Mouse (Mus musculus) erythroblast, embryonic 14.5 days (primary cell): ENCODE measurements around the gene Fhl3. TPM values are rescaled to one million over a fixed set of nuclear protein-coding genes. Genes with fewer than 3 reads are reported as not detected.

Source experiments
- H3K27me3 ChIP-seq: 2 replicates; pipeline ENCODE4 v1.6.1; 2012; ENCODE audit warnings: inconsistent platforms; ENCODE audit not compliant: control insufficient read depth
- H3K36me3 ChIP-seq: 2 replicates; pipeline ENCODE4 v1.6.1; 2012; ENCODE audit warnings: mild to moderate bottlenecking, inconsistent platforms; ENCODE audit not compliant: control insufficient read depth
- H3K4me1 ChIP-seq: 2 replicates; pipeline ENCODE4 v1.6.1; 2012; ENCODE audit warnings: inconsistent platforms; ENCODE audit not compliant: control insufficient read depth
- H3K4me3 ChIP-seq: replicated peaks from 2 replicates; pipeline ENCODE3; 2012; ENCODE audit warnings: moderate library complexity, mild to moderate bottlenecking, inconsistent platforms
- H3K9me3 ChIP-seq: 2 replicates; pipeline ENCODE4 v1.6.1; 2012; ENCODE audit warnings: low read length, inconsistent platforms, mixed read lengths; ENCODE audit not compliant: control insufficient read depth
- GATA1 ChIP-seq: IDR thresholded peaks from 2 replicates; pipeline ENCODE4 v1.6.1; 2012; ENCODE audit warnings: low read length, inconsistent platforms, mixed read lengths
- TAL1 ChIP-seq: IDR thresholded peaks from 3 replicates; pipeline ENCODE4 v1.6.1; 2012; ENCODE audit warnings: low read length, inconsistent platforms, mixed read lengths
- polyA plus RNA-seq: library from polyadenylated mRNA; stranded (reverse); fragments of >175 nt; gene quantifications from 2 replicates; pipeline ENCODE4 v1.2.3, GENCODE M21; 2012

Fhl3 gene
- polyA plus RNA-seq, 1 experiment, result 0.05 TPM

- H3K36me3 ChIP-seq, result peaks cover 42% of the 10 kb centered on the region
- TF ChIP-seq TAL1 (no peak), GATA1 (no peak)
- H3K9me3 ChIP-seq, result no peaks in the 10 kb centered on the region
- H3K27me3 ChIP-seq, result no peaks in the 10 kb centered on the region
- H3K4me1 ChIP-seq, result peaks cover 58% of the 10 kb centered on the region
- H3K4me3 ChIP-seq, result peak within 1 kb of the TSS; percentile 99
Measured at GRCm38 (mm10) chr4:124714545-124715481, 14.3 kb downstream of the Fhl3 start, which contains the start of gene Sf3a3. Sf3a3 (plus strand) TSS chr4:124714776.

- H3K9me3 ChIP-seq, result no peaks in the 10 kb centered on the region
- peaks cover 21% of the 10 kb centered on the region for H3K4me1 ChIP-seq
- H3K36me3 ChIP-seq, result peaks cover 84% of the 10 kb centered on the region
- H3K27me3 ChIP-seq, result no peaks in the 10 kb centered on the region
- no peak overlapping the region for H3K4me3 ChIP-seq
- TF ChIP-seq GATA1, result no peak
- TF ChIP-seq TAL1, result no peak
Measured at GRCm38 (mm10) chr4:124719101-124719500, 18.6 kb downstream of the Fhl3 start.

GRCm38 (mm10) chr4:124726121-124726520 is 25.6 kb downstream of the Fhl3 start:
- H3K36me3 ChIP-seq, result peaks cover 100% of the 10 kb centered on the region
- H3K4me3 ChIP-seq, result no peak overlapping the region
- no peaks in the 10 kb centered on the region for H3K9me3 ChIP-seq
- TF ChIP-seq GATA1 (no peak), TAL1 (no peak)
- H3K4me1 ChIP-seq, result no peaks in the 10 kb centered on the region
- no peaks in the 10 kb centered on the region for H3K27me3 ChIP-seq

DNA sequence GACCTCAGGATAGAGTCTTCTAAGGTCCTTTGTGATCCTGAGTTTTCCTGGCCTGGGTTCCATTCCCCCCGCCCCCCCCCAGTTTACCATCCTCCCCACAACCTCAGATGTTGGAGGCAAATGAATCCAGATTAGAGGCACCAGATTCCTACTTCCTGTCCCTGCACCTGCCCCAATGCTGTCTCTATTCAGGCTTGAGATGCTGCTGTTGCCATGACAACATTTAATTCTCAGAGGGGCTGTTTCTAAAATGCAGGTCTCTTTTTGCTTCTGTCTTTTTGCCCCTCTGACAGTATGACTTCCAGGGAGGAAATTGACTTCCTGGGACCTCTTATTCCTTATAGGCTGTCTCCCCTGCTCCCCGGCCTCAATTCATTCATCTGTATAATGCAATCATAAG is 36.5 kb downstream of the Fhl3 start:
- TF ChIP-seq GATA1 (no peak), TAL1 (no peak)
- Histone ChIP-seq H3K36me3 (peaks cover 19% of the 10 kb centered on the region), H3K4me3 (no peak overlapping the region), H3K4me1 (peaks cover 11% of the 10 kb centered on the region), H3K9me3 (no peaks in the 10 kb centered on the region), H3K27me3 (no peaks in the 10 kb centered on the region)

GRCm38 (mm10) chr4:124737486-124737885 is 37.0 kb downstream of the Fhl3 start:
- H3K36me3 ChIP-seq, result peaks cover 14% of the 10 kb centered on the region
- no peaks in the 10 kb centered on the region for H3K9me3 ChIP-seq
- peaks cover 17% of the 10 kb centered on the region for H3K4me1 ChIP-seq
- no peaks in the 10 kb centered on the region for H3K27me3 ChIP-seq
- H3K4me3 ChIP-seq, result no peak overlapping the region
- TF ChIP-seq GATA1, result no peak
- no peak for TF ChIP-seq TAL1

DNA sequence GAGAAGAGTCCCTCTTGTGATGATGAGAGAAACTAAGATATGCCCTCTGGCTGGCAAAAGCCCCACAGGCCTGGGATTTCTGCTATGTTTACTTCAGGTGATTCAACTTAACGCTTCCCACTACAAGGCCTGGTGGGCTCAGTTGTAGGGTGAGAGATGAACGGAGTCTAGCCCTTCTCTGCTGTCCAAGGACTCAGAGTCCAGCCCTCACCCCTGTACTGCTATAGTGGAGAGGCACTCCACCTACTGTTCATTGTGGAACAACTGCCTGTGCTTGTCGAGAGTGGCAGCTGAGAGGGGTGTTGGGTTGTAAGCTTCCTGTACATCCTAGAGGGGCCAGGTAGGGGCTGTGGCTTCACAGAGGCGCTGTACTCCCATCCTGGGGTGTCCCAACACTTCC is 37.5 kb downstream of the Fhl3 start:
- TF ChIP-seq GATA1, result no peak
- TF ChIP-seq TAL1, result no peak
- peaks cover 9% of the 10 kb centered on the region for H3K36me3 ChIP-seq
- H3K4me1 ChIP-seq, result peaks cover 19% of the 10 kb centered on the region
- H3K4me3 ChIP-seq, result no peak overlapping the region
- no peaks in the 10 kb centered on the region for H3K27me3 ChIP-seq
- H3K9me3 ChIP-seq, result no peaks in the 10 kb centered on the region

DNA sequence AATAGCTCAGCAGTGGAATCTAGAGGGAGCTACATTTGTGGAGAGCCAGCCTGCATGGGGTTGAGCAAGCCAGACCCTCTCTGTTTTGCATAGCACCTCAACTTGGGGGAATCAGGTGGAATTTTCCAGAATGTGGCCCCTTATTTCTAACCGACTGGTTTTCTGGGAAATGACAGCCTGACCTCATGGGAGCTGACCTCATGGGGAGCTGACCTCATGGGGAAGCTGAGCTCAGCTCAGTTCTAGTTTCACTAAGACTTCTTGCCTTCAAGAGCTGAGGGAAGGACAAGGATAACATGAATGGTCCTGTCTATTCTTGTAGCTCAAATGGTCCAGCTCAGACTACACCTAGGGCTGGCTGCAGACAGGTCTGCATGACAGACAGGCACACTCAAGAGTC is 38.3 kb downstream of the Fhl3 start:
- no peak overlapping the region for H3K4me3 ChIP-seq
- H3K4me1 ChIP-seq, result peaks cover 19% of the 10 kb centered on the region
- no peaks in the 10 kb centered on the region for H3K9me3 ChIP-seq
- H3K27me3 ChIP-seq, result no peaks in the 10 kb centered on the region
- H3K36me3 ChIP-seq, result peaks cover under 1% of the 10 kb centered on the region
- TF ChIP-seq GATA1, result no peak

DNA sequence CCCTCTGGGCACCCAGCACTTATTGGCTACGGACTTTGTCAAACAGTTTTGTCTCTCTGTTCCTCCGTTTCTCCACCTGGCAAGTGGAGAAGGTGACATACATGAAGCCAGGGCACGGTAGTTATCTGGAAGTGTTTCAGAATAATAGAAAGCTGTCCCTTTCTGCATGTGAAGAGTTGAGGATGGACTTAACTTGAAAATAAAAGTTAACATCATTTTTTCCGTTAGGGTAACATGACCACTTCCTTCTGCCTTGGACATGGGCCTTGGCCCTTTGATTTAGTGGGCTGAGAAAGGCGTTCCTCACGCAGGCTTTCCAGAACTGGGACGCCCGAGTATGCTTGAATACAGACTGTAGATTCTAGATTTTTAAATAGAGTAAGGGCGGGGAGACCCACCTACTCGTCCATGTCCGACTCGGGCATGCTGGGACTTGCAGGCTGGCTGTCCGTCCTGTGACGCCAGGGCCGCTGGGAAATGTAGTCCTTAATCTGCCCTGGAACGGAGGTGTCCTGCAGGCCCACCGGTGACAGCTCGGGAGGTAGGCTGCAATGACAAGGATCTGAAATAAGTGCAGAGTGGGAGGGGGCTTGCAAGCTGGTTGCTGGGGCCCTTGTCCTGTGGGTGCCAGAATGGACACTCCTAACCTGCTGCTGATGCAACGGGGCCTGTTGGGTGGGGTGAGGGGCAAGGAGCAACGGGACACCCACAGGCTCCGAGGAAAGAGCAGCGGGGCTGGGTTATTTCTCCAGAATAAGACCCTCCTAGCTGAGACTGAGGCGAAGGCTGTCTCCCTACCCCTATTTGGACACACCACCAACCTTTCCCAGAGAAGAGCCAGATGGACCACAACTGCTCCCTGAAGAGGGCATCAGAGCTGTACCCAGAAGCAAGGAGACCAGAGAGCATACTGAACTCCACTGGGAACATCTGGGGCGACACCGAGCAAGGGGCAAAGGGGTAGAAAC is 41.2 kb downstream of the Fhl3 start, which contains the start of gene Inpp5b:
Inpp5b (plus strand) TSS at position 475 of the 968 bp plus-strand sequence.
- peaks cover 3% of the 10 kb centered on the region; the same call in 1 of the 2 replicates for H3K36me3 ChIP-seq
- no peaks in the 10 kb centered on the region for H3K27me3 ChIP-seq
- peaks cover 20% of the 10 kb centered on the region for H3K4me1 ChIP-seq

More for the DNA sequence above, 41.2 kb downstream of the Fhl3 start, which contains the start of gene Inpp5b:
- Histone ChIP-seq H3K4me3 (peak within 1 kb of the TSS; percentile 64), H3K9me3 (no peaks in the 10 kb centered on the region)
- no peak for TF ChIP-seq GATA1
- TF ChIP-seq TAL1, result no peak
